Mouse (Mus musculus): ENCODE measurements around the gene Ntn5.

- TF ChIP-seq CTCF (IDR thresholded peaks at IDR 0.05) (no peak), EP300 (IDR thresholded peaks at IDR 0.05; ENCODE audit: insufficient read depth, low read depth, low read length) (no peak), POLR2A (IDR thresholded peaks at IDR 0.05; ENCODE audit: insufficient read depth, low read depth, low read length) (no peak)
These were observed 17.8 kb downstream of the Ntn5 start for GRCm38 (mm10) chr7:45701607-45702006.
